Mouse (Mus musculus) thymus, postnatal 10 days (tissue): ENCODE results near the gene Pom121l2.

Source experiments
- DNase-seq, 2 experiments: peaks; one replicate each; pipeline ENCODE4 v3.0.0; 2021; ENCODE audit warnings: low spot score in 2 of 2

Pom121l2 gene

DNA sequence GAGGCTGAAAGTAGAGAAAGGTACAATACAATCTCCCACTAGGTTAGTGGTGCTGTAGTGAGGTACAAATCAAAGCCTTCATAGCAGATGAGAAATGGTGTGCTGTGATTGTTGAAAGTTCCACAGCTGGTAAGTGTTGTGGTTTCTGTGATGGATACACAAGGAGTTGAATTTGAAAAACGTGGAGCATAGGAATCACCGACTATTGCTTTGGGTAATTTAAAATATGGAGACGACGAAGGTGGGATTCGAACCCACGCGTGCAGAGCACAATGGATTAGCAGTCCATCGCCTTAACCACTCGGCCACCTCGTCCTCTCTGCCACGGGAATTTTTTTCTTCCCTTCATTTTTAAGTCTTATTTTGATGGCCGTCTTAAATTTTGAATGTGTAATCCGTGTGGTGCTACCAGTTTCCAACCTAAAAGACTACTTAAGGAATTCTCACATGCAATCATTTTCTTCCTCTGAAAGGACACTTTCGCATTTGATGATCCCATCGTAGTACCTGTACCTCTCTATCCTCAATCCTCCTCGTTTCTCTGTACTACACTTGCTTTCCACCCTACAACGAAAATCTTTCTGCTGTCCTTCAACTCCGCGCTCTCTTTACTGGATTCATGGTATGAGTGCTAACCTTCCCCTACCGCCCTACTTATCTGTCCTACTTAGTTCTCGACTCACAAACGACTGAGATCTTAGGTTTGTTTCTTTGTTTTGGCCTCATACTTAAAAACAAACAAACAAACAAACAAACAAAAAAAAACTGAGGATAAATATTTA is 13.2 kb downstream of the Pom121l2 start:
- DNase-seq = peak in 1 of 2 experiments; percentile 45

DNA sequence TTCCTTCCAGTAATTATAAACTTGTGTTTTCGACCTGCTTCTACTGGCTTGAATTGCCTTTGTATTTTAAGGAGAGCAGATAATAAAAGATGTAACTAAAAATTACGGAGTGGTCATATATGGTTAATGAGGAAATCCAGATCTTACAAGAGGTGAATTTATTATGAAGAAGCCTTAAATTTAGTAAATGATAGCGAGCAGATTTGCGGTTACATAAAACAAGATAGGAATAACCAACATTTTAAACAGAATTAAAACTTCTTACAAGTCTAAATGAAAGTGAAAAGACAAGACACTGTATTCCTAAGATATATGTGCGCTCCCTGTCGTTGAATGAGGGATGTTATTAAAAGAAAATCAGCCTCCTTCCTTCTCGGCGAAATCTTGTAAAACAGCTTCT is 13.9 kb downstream of the Pom121l2 start:
- no peak for DNase-seq

DNA sequence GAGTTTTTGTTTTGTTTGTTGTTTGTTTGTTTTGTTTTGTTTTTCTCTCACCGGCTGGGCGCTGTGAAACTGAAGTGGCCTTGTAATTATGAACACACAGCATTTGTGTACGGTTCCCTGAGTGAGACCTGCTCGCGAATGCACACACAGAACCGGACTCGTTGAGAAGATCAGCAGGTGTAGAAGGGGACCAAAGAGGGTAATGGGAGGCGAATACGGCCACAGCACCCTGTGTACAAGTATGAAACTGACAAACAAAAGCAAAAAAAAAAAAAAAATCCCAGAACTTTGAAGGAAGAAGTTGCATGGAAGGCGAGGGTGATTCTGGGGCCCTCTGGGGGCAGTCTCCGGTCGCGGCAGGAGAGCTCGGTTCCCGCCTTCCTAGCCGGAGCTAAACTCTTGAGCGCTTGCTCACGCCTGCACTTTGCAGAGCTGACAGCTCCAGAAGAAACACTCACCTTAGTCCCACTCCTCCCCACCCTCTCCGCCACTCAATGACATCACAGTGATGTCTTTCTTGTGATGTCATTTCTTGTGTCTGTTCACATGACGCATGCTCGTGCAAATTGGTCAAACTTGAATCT is 14.4 kb downstream of the Pom121l2 start:
- DNase-seq = peak in 1 of 2 experiments; percentile 43

DNA sequence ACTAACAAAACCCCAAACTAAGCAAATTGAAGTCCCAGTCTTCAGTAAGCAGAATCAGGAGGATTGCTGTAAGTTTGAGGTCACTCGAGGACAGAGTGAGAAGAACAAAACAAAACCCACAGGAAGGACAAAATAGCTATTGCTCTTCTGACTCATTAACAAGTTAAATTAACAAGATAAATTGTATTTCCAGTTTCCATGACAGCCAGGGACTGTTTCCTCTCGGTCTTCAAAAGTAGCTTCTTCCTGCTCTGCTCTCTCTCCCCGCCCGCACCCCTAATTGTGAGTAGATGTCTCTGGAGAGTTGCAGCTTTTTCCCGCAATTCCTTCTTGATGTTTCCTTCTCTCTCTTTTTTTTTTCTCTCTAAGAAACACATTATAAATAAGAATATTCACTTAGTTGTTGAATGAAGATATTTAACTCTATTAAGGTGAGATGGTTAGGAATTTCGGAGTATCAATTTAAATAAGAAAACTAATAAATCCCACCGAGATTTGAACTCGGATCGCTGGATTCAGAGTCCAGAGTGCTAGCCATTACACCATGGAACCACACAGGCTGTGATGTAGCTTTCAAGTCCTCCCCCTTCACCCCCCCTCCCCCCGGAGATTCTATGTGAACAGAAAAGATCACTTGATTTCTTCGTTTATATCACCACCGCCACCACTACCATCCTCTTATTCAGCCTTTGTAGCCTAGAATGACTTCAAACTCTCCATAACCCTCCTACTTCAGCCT is 15.3 kb downstream of the Pom121l2 start:
- no peak for DNase-seq

- DNase-seq = no peak
Observed at GRCm38 (mm10) chr13:21996840-21997185, 15.8 kb downstream of the Pom121l2 start.

DNA sequence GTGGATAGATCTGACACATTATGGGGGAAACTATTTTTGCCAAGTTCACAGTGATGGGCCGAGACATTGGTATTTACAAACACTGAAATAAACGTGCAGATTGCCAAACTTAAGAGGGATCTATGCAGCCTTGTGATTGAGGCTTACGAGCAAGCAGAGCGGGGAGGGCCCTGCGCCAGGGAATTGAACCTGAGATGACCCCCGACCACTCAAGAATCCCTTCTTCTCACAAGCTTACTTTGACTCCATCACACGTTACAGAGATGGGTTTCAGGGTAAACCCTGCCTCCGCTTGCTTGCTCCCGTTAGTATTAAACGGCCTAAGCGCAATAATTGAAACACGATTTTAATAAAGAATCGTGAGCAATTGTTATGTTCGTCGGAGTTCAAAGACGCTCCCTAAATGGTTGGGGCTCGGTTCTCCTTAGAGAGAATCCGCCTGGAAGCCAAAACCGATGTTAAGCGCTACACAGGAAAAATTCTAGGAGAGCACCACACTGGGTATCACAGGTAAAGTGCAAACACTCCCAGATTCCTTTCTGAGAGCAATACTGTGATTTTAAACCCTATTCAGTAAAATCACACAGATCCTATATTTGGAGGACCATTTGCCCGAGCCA is 16.3 kb downstream of the Pom121l2 start:
- no peak for DNase-seq

GRCm38 (mm10) chr13:21997821-21998220 is 16.8 kb downstream of the Pom121l2 start:
- no peak for DNase-seq

- DNase-seq = no peak
Observed at GRCm38 (mm10) chr13:21998412-21998811, 17.4 kb downstream of the Pom121l2 start.

DNA sequence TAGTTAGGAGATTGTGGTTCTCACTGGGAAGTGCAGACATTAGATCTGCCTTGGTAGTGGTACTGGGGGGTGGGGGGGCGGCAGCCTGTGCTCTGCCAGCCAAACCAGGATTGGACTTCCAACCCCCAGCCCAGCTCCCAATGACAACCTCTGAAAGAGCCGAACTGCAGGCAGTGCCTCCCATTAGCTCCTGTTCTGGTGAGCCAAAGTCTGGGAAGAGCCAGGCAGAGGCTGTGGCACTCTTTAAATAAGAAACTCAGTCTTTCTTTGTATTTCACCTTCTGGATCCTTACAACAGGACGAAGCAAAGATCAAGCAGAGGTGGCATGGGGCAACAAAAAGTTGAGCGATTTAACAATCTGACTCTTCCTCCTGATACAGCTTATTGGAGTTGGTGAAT is 18.2 kb downstream of the Pom121l2 start:
- no peak for DNase-seq

GRCm38 (mm10) chr13:22001346-22001745 is 20.4 kb downstream of the Pom121l2 start:
- DNase-seq = no peak

DNA sequence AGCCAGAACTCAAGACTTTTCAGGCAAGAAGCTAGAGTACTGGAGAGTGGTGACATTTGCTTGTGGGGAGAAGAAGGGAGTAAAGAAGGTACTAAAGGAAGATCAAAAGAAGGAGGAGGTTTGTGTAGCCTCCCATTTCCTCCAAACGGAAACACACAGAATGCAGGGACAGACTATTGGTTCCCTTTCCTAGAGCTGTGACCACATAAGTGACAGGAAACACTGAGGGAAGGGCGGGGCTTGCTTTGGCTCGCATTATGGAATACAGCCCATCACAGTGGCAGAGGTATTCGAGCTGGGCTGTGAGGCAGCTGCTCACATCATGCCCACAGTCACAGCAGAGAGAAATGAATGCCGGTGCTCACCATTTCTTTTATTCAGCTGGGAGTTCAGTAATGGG is 20.8 kb downstream of the Pom121l2 start:
- no peak for DNase-seq

GRCm38 (mm10) chr13:22005605-22006333 is 24.8 kb downstream of the Pom121l2 start:
- DNase-seq = peak; percentile 43

DNA sequence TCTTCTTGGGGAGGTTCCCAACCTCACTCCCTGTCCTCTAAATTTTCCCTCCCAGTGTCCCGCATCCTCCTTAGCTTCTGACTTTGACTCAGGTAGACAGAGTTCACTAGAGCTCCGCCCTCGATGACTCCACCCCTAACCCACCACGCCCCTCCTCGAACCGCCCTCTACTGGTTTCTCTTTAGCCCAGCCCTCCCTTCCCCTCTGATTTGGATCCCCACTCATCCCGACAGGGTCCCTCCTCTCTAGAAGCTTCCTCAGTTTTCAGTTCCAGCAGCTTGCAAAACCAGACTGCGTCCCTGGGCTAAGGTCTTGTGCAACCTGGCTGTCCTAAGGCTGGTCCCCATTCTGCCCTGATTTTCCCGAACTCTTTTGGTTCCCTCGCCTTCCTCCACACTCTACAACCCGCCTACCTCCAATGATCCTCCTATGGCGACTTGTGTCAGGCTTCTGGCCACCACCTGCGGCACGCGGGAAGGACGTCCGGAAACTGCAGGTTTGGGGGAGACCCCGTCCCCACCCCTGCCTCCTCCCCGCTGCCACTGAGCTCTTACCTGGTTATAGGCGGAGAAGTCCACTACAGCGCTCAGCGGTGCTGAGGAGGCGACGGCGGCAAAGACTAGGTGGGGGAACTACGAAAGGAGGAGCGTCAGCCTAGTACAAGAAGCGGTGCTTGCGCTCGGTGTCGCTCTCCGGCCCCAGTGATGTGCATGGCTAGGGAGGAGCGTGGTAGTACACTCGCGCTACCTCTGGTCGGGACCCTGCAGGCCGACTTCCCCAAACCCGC is 25.5 kb downstream of the Pom121l2 start:
- peak; percentile 52 to 61 for DNase-seq

DNA sequence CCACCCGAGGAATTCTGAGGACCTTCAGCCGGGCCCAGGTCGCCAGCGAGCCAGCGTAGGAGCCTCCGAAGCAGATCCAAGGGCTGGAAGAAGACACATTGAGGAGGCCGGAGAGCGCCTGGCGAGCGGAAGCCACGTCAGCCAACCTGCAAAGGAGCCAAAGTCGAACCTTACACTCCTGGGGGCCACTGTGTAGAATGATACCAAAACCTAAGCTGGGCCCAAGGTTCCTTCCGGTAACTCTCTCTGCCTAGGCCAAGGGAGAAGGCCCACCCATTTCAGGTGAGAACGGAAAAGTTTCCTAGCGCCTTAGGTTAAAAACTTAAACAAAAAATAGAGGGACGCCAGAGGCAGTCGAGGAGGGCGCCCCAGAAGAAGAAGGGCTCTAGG is 26.1 kb downstream of the Pom121l2 start:
- DNase-seq = no peak

DNA sequence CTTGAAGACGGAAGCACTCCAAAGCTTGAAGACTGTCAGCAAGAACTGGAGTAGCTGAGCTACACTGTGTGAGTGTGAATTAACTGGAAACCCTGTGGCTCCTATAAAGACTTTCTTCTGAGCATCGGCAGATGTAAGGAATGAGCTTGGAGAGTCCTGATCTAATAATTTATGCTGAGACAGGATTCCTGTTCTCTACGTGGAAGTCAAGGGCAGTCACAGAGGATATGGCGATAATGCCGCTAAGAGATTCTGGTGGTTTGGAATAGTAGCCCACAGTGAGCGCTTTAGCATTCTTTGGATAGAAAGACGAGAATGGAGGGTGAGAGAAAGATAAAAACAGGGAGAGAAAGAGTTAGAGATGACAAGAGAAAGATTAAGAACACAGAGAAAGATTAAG is 26.9 kb downstream of the Pom121l2 start:
- DNase-seq = no peak

- DNase-seq = no peak
Observed at GRCm38 (mm10) chr13:22008707-22009106, 27.7 kb downstream of the Pom121l2 start.

- no peak for DNase-seq
Observed at GRCm38 (mm10) chr13:22009642-22010041, 28.6 kb downstream of the Pom121l2 start, which contains the start of gene Prss16. Gene Prss16, minus strand, starts transcription at chr13:22009742.

- DNase-seq = no peak
Observed at GRCm38 (mm10) chr13:22013716-22014115, 32.7 kb downstream of the Pom121l2 start.

DNA sequence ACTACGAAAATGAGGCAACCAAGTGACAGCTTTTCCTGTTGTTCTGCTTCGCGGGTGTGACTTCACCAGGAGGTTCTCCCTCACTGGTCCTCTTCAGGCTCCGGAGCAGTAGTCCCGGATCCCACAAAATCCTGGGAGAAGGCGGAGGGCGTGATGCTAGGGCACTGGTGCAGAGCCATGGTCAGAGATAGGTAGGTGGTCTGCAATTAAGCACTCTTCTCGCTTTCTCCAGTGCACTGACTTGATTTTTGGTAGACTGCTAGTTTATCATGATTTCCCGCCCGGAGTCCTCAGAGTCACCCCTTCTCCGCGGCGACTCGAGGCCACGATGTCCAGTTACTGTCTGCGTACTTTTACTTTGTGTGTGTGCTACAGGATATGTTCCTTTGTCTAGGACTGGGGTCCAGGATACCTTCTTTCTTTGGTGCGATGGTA is 33.4 kb downstream of the Pom121l2 start:
- DNase-seq = no peak

- peak; percentile 72 to 84 for DNase-seq
Observed at GRCm38 (mm10) chr13:22015479-22016450, 34.8 kb downstream of the Pom121l2 start.
